Mouse (Mus musculus): Measurements from ENCODE around the gene Cnot10. TPM values are rescaled to one million over a fixed set of nuclear protein-coding genes. Genes with fewer than 3 reads are reported as not detected.

Gene Cnot10
- total RNA-seq (2021): 10 to 100 TPM; 50.5 to 54.1 TPM
- long read RNA-seq, transcript Cnot10-201 (20 exons, 2,853 nt): major isoform, 10 of 46 reads
- long read RNA-seq, partial matches to known transcripts: 4 of 46 reads
- long read RNA-seq, other reads (novel, unspliced or antisense): 32 of 46 reads

DNA sequence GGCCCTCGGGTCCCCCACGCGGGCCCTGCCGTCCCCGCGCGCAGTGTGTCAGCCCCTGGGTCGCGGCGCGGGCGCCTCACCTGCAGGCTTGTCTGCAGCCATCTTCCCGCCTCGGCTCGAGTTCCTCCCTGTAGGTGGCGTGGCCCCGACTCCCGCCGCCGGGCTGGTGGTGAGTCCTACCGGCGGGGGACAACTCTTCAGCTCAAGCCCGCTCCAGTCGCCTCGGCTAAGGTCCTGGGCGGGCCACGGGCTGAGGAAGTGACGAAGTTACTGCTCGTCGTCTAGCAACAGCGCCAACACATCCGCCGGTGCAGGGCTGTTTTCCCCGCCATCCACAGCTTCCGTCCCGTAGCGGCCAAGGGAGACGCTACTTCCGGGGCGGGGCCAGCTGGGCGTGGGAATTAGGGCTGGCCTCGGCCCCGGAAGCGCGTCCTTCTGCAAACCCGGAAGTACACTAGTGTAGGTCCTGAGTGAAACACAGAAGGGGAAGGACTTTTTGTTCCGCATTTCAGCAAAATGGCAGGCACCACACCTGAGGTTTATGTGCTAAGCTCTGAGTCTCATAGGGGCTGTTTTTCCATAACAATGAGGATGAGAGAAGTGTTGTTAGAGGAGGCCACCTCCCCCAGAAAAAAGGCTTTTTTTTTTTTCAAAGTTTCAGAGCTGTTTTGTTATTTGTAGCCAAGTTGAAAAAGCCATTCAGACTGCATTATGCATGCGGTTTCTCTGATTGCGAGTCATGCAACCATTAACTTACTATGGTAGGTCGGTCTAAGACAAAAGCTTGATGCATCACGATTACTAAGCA, at the start of gene Cnot10:
TSS of gene Cnot10 (minus strand) at position 346 of the 808 bp plus-strand sequence.
- peak; percentile 93 to 97 for DNase-seq (ENCODE audit: low spot score in 2 of 2)

GRCm38 (mm10) chr9:114688953-114689407, 49.0 kb upstream of the Cnot10 start:
- DNase-seq (ENCODE audit: low spot score in 2 of 2): peak in 1 of 2 experiments; percentile 37

DNA sequence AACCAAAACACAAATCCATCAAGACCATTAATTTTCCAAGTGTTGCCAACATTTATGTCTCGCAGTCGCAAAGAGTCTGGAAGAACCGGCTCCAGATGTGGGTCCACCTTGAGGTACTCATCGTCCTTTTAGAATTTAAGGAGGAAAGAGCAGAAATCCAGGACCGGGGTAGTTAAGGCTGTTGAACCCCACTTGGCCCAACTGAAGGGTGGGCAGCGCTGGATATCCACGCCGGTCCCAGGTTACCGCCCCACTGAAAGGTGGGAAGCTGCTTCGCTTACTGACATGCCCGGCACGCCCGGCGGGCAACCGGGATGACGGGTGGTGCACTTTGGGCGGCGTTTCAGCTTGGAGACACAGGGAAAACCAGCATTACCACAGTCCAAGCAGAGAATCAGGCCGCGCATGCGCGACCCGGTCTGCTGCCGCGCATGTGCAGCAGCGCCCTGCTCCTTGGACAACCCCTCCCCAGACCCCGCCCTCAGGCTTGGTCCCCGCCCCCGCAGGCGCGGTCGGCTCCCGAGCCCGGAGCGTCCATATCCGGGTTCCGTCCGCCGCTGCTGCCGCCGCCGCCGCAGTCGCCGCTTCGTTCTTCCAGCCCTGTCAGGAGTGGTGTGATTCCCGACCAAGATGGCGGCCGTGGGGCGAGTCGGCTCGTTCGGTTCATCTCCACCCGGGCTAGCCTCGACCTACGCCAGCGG, 48.4 kb upstream of the Cnot10 start, which contains the start of gene Dync1li1:
TSS of gene Dync1li1 (plus strand) at position 539 of the 701 bp plus-strand sequence.
- peak; percentile 95 to 98 for DNase-seq (ENCODE audit: low spot score in 2 of 2)

DNA sequence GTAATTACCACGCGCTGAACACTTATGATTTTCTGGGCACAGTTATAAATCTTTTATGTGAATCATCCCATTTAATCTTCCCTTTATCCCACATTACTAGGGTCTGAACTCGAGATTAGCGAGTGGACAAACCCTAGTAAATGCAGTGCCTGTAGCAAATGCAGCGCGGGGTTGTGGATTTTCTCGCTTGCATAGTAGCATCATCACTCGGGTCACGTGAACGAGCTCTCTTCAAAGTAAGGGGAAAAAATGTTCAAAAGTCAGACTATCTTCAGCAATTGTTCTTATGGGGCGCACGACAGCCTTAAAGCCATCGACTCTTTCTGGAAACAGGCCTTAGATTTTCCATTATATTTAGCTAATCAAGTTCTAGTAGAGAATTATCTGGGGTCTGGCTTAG, 47.7 kb upstream of the Cnot10 start:
- no peak for DNase-seq (ENCODE audit: low spot score in 2 of 2)

DNA sequence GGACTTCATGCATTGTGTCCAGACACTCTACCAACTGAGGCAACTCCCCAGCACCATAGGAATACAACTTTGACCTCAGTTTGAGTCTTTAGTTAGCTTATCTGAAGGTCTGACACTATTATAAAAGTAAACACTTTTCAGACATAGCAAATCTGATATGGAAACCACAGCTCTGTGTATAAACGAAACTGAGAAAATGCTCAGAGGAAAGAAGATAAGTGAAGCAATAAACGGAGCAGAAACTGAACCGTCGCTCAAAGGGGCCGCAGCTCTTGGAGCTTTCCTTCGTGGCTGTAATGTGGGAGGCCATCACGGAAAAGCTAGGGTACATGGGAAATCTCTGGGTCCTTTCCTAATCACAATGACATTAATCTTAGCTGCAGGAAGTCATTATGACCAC, 46.3 kb upstream of the Cnot10 start:
- DNase-seq (ENCODE audit: low spot score in 2 of 2): no peak

GRCm38 (mm10) chr9:114682193-114682592, 42.2 kb upstream of the Cnot10 start:
- DNase-seq (ENCODE audit: low spot score in 2 of 2): no peak

DNA sequence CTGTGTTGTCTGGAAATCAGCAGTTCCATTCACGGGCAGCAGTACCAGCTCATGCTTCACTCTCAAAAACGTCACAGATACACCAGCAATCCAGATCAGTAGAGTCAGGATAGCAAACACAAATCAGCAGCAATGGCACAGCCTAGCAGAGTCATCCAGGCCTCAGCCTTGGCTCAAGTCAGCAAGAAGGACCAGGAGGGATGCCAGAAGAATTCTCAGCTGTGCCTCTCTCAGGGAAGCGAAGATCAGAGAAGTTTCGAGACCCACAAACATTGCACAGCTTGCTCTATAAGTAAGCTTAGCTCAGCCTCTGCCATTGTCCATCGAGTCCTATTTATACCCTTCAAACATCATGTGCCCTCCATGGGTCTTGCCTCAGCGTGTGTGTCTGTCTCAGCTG, 40.5 kb upstream of the Cnot10 start:
- DNase-seq (ENCODE audit: low spot score in 2 of 2): no peak

DNA sequence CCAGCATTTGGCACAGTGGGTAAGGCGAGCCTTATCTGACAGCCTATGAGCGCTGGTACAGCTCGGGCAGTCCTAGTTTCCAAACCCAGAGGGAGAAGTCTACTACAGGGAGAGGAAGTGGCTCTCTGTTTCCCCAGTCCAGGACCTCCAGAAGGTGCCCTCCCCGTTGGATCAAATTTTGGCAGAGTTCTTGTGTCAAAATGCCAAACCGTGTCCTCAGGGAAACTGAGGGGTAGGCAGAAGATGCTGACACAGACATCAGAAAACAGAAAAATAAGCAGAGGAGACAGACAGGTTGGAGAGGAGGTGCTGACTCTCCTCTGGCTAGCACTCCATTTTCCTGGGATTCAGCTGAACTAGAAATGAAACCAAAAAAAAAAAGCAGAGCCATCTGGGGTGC, 40.0 kb upstream of the Cnot10 start:
- DNase-seq (ENCODE audit: low spot score in 2 of 2): no peak

GRCm38 (mm10) chr9:114678576-114678975, 38.6 kb upstream of the Cnot10 start:
- no peak for DNase-seq (ENCODE audit: low spot score in 2 of 2)

DNA sequence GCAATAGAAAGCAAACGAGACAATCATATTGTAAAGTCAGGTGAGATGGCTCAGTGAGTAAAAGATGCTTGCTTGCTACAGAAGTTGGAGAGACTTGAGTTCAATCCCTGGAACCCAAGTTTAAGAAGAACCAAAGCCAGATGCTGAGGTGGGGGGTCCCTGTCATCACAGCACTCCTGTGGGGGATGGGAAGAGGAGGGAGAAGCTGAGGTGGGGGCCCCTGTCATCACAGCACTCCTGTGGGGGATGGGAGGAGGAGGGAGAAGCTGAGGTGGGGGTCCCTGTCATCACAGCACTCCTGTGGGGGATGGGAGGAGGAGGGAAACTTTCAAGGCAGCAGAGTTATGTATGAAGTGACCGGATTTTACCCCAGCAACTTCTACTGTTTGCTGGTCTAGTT, 33.6 kb upstream of the Cnot10 start:
- no peak for DNase-seq (ENCODE audit: low spot score in 2 of 2)

GRCm38 (mm10) chr9:114672703-114673561, 32.9 kb upstream of the Cnot10 start:
- DNase-seq (ENCODE audit: low spot score in 2 of 2): peak in 1 of 2 experiments; percentile 37

DNA sequence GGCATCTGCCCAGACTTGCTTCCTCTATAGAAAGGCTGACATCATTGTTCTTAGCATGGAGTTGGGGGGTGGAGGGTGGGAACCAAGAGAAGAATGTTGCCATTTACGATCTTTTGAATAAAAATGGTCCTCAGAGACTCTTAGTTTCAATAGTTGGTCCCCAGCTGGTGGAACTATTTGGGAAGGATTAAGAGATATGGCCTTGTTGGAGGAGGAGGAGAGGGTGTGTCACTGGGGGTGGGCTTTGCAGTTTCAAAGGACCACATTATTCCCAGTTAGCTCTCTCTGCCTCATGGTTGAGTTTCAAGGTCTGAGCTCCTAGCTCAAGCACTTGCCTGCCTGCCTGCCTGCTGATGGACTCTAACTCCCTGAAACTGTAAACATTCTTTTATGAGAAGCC, 32.0 kb upstream of the Cnot10 start:
- no peak for DNase-seq (ENCODE audit: low spot score in 2 of 2)

- DNase-seq (ENCODE audit: low spot score in 2 of 2): no peak
These were observed 29.0 kb upstream of the Cnot10 start for GRCm38 (mm10) chr9:114669011-114669410.

- DNase-seq (ENCODE audit: low spot score in 2 of 2): no peak
These were observed 28.1 kb upstream of the Cnot10 start for GRCm38 (mm10) chr9:114668047-114668446.

- DNase-seq (ENCODE audit: low spot score in 2 of 2): no peak
These were observed 26.9 kb upstream of the Cnot10 start for GRCm38 (mm10) chr9:114666858-114667257.

GRCm38 (mm10) chr9:114663782-114664181, 23.8 kb upstream of the Cnot10 start:
- DNase-seq (ENCODE audit: low spot score in 2 of 2): no peak

GRCm38 (mm10) chr9:114661991-114662390, 22.0 kb upstream of the Cnot10 start:
- DNase-seq (ENCODE audit: low spot score in 2 of 2): no peak

DNA sequence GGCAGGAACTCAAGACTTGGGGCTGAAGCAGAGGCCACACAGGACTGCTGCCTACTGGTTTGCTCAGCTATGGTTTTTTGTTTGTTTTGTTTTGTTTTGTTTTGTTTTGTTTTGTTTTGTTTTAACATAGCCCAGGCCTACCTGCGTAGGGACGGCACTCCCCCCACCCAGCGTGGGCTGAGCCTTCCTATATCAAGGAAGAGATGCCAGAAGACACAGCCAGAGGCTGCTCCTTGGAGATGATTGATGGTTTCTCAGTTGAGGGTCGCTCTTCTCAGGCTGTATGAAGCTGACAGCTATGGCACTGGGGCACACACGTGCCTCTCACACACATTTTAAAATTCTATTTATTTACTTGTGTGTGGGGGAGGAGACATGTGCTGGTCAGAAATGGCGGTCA, 21.0 kb upstream of the Cnot10 start:
- no peak for DNase-seq (ENCODE audit: low spot score in 2 of 2)

- DNase-seq (ENCODE audit: low spot score in 2 of 2): peak in 1 of 2 experiments; percentile 47
These were observed 20.5 kb upstream of the Cnot10 start for GRCm38 (mm10) chr9:114660506-114660905.

DNA sequence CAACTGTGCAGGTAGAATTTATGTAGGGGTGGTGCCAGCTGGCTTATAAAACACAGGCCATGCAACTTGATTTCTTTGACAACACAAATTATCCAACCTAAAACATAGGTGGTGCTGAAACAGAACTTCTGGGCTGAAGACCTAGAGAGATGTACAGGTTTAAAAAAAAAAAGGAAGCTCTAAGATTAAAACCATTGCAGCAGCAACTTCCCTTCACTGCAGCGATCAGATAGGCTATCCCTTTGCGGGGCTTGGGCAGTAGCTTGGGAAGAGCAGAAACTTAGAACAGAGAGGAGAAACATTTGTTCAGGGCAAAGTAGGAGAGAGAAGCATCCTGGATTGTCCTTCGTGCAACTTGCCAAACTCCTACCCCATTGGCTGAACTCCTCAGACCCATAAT, 16.7 kb upstream of the Cnot10 start:
- DNase-seq (ENCODE audit: low spot score in 2 of 2): no peak

GRCm38 (mm10) chr9:114655356-114655755, 15.4 kb upstream of the Cnot10 start:
- no peak for DNase-seq (ENCODE audit: low spot score in 2 of 2)
